ENCODE assay signal across 16 mouse cellular contexts in genomic region chr14:46034301-46034700, GRCm38 (mm10).
DNase-seq lines count a peak whose midpoint lies in the region.
"Had no signal": no experiment of that assay in that cellular context is flagged by ENCODE, and none has a peak within 500 bp of the region (broad histone marks: within the 10 kb centered on the region; RNA-seq: fewer than 3 reads in every experiment).

No protein-coding gene starts in this region.

- peak; percentile 48 for DNase-seq in adrenal gland, adult 2 months
- DNase-seq in adrenal gland, adult 18-20 months (ENCODE audit: low spot score in 2 of 2): no peak
- DNase-seq in adrenal gland, adult 8-10 months: peak; percentile 9
- DNase-seq in adrenal gland, postnatal 25 days: peak; percentile 29
- DNase-seq in cerebellum, postnatal 4 days (ENCODE audit: low spot score in 2 of 2): no peak
- no peak for DNase-seq in cerebellum, postnatal 10 days
- no peak for DNase-seq in layer of hippocampus, adult 9-11 months
- DNase-seq: cerebellum, adult 11-12 months; cerebellum, adult 8-10 months; cerebellum, postnatal 14 days; forebrain, postnatal 0 days; gastrocnemius, postnatal 25 days; heart, adult 18-20 months; heart, postnatal 14 days; kidney, adult 11 months; kidney, adult 8-10 months had no signal

Comparison
In these comparisons a context has a peak if more than half of its experiments do, and no peak if none do; other contexts are left out.
1. DNase-seq: peak in adrenal gland, adult 2 months (single experiment), adrenal gland, adult 8-10 months (single experiment) and adrenal gland, postnatal 25 days (single experiment); none in adrenal gland, adult 18-20 months (0 of 2), cerebellum, postnatal 4 days (0 of 2), cerebellum, postnatal 10 days (0 of 2) and layer of hippocampus, adult 9-11 months (single experiment).